Mouse (Mus musculus) olfactory bulb, adult 2 months (tissue): ENCODE results near the gene Btbd9.

Experiments used
- CTCF ChIP-seq: fragments of 200-500 bp; IDR thresholded peaks from 2 replicates; pipeline ENCODE4 v1.5.1; 2012; ENCODE audit warnings: low read depth, mild to moderate bottlenecking, low read length, moderate library complexity; ENCODE audit not compliant: insufficient read depth
- POLR2A ChIP-seq: fragments of 200-500 bp; IDR thresholded peaks from 2 replicates; pipeline ENCODE4 v1.6.1; 2012; ENCODE audit warnings: mild to moderate bottlenecking, low read depth, low read length, moderate library complexity; ENCODE audit not compliant: insufficient read depth

DNA sequence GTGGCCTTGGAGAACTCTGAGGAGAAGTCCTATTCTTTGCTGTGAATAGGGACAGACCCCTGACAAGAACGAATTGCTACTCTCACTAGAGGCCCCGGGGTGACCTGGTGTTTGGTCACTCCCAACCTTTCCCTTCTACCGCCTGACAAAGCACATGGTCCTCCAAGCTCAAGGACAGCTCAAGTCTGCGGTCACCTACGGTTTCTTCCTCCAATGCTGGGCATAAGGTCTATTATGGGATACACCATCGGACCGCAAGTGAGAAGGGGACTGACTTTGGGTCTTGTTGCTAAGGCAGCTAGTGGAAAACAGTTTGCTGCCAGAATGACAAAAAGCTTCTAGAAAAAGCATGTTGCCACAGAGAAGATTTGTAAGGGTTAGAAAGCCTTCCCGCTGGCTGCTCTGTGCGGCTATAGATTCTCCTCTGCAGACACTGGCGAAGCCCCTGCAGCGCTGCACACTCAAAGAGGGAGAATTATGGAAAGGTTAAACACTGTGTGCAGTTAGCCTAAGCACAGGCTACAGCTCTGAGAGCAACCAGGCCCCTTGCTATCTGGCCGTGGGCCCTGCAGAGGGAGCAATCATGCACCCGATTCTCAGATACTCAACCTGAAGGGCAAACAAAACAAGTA is 235.7 kb downstream of the Btbd9 start:
- TF ChIP-seq POLR2A (no peak), CTCF (no peak)
